Mouse (Mus musculus) cerebellum, postnatal 10 days (tissue): Measurements from ENCODE around the gene Scyl1.
"Not testable (repeated sequence)": the region's sequence is repeated elsewhere in the genome, so short reads cannot be mapped to it uniquely, and the experiment has no call there.

Source experiments
- DNase-seq, 2 experiments: peaks; one replicate each; pipeline ENCODE4 v3.0.0; 2021; ENCODE audit warnings: mixed read lengths in 2 of 2

Scyl1 gene

GRCm38 (mm10) chr19:5770925-5771860, at the start of gene Scyl1:
TSS of gene Scyl1 (minus strand) at chr19:5771419.
- peak; percentile 98 to 99 for DNase-seq

- DNase-seq, result peak; percentile 63 to 67
Measured at GRCm38 (mm10) chr19:5819549-5819948, 48.3 kb upstream of the Scyl1 start.

- DNase-seq, result no peak
Measured at GRCm38 (mm10) chr19:5818590-5818977, 47.4 kb upstream of the Scyl1 start.

- DNase-seq, result peak; percentile 93 to 94
Measured at GRCm38 (mm10) chr19:5817703-5818589, 46.7 kb upstream of the Scyl1 start.

- DNase-seq, result no peak
Measured at GRCm38 (mm10) chr19:5815928-5816327, 44.7 kb upstream of the Scyl1 start.

- no peak for DNase-seq
Measured at GRCm38 (mm10) chr19:5815010-5815409, 43.8 kb upstream of the Scyl1 start.

GRCm38 (mm10) chr19:5814048-5814447, 42.8 kb upstream of the Scyl1 start:
- DNase-seq, result not testable (repeated sequence)

- DNase-seq, result no peak
Measured at GRCm38 (mm10) chr19:5813567-5813966, 42.3 kb upstream of the Scyl1 start.

GRCm38 (mm10) chr19:5811771-5812504, 40.7 kb upstream of the Scyl1 start:
- peak; percentile 83 to 87 for DNase-seq

- no peak for DNase-seq
Measured at GRCm38 (mm10) chr19:5810840-5811563, 39.8 kb upstream of the Scyl1 start.

- no peak for DNase-seq
Measured at GRCm38 (mm10) chr19:5810103-5810839, 39.1 kb upstream of the Scyl1 start.

- no peak for DNase-seq
Measured at GRCm38 (mm10) chr19:5809712-5810089, 38.5 kb upstream of the Scyl1 start.

- peak in 1 of 2 experiments; percentile 62 for DNase-seq
Measured at GRCm38 (mm10) chr19:5808955-5809711, 37.9 kb upstream of the Scyl1 start.

GRCm38 (mm10) chr19:5807740-5808139, 36.5 kb upstream of the Scyl1 start:
- DNase-seq, result no peak

- DNase-seq, result no peak
Measured at GRCm38 (mm10) chr19:5806809-5807205, 35.6 kb upstream of the Scyl1 start.

GRCm38 (mm10) chr19:5806051-5806808, 35.0 kb upstream of the Scyl1 start:
- peak in 1 of 2 experiments; percentile 60 for DNase-seq

GRCm38 (mm10) chr19:5804371-5804899, 33.2 kb upstream of the Scyl1 start:
- DNase-seq, result peak; percentile 58 to 60

- DNase-seq, result peak in 1 of 2 experiments; percentile 63
Measured at GRCm38 (mm10) chr19:5803881-5804279, 32.7 kb upstream of the Scyl1 start.
